Mouse (Mus musculus) embryonic facial prominence, embryonic 10.5 days (tissue): ENCODE results near the gene Myadm. TPM values are rescaled to one million over a fixed set of nuclear protein-coding genes. Genes with fewer than 3 reads are reported as not detected.

Source experiments
- DNase-seq: peaks from one replicate; pipeline ENCODE4 v3.0.0-alpha.2; 2017; ENCODE audit warnings: low spot score
- H3K27ac ChIP-seq: fragments of 300-500 bp; sonication (generic); replicated peaks from 2 replicates; pipeline ENCODE4 v1.5.1; 2016; ENCODE audit warnings: mild to moderate bottlenecking
- H3K27me3 ChIP-seq: fragments of 300-500 bp; sonication (generic); replicated peaks from 2 replicates; pipeline ENCODE4 v1.6.1; 2016; ENCODE audit warnings: low read depth, mild to moderate bottlenecking; ENCODE audit not compliant: poor library complexity, severe bottlenecking
- H3K36me3 ChIP-seq: fragments of 300-500 bp; sonication (generic); replicated peaks from 2 replicates; pipeline ENCODE4 v1.6.1; 2016; ENCODE audit warnings: mild to moderate bottlenecking, moderate library complexity
- H3K4me1 ChIP-seq: fragments of 300-500 bp; sonication (generic); 2 replicates; pipeline ENCODE4 v1.6.1; 2016
- H3K4me3 ChIP-seq: fragments of 300-500 bp; sonication (generic); 2 replicates; pipeline ENCODE4 v1.5.1; 2016; ENCODE audit warnings: mild to moderate bottlenecking, moderate library complexity
- H3K9me3 ChIP-seq: fragments of 300-500 bp; sonication (generic); 2 replicates; pipeline ENCODE4 v1.6.1; 2016; ENCODE audit warnings: mild to moderate bottlenecking
- WGBS: fragments of 180-500 bp; shearing (Covaris S2); methylation state at CpG from one replicate; pipeline ENCODE4 v1.1.7; 2016; 5-methylcytosine and 5-hydroxymethylcytosine counted together
- polyA plus RNA-seq: library from polyadenylated mRNA; unstranded; fragments of >200 nt; fragmentation: Nextera tagmentation; extraction: Ambion mirVana; gene quantifications from 2 replicates; pipeline ENCODE4 v1.2.1, GENCODE M21; 2016

Gene Myadm
- polyA plus RNA-seq, 1 experiment from 2014 or later, result 27.5 TPM

GRCm38 (mm10) chr7:3332619-3333521 lies 44.0 kb downstream of the Myadm start, which contains the start of gene Cacng7:
Gene Cacng7, plus strand, starts transcription at chr7:3332955.
- Histone ChIP-seq H3K27me3 (peaks cover 22% of the 10 kb centered on the region), H3K4me1 (peaks cover 37% of the 10 kb centered on the region), H3K27ac (peak within 1 kb of the TSS; percentile 92), H3K4me3 (peak within 1 kb of the TSS; percentile 72), H3K36me3 (peaks cover 14% of the 10 kb centered on the region), H3K9me3 (peaks cover 3% of the 10 kb centered on the region; the same call in 1 of the 2 replicates)
- under 1% methylated on average over 65 of the region's 65 CpGs for WGBS
- DNase-seq, result peak; percentile 88

GRCm38 (mm10) chr7:3333542-3333941 lies 44.7 kb downstream of the Myadm start:
- H3K27me3 ChIP-seq, result peaks cover 22% of the 10 kb centered on the region
- WGBS, result 11% methylated on average over 5 of the region's 5 CpGs
- no peak for DNase-seq
- H3K9me3 ChIP-seq, result peaks cover 3% of the 10 kb centered on the region; the same call in 1 of the 2 replicates
- peaks cover 37% of the 10 kb centered on the region for H3K4me1 ChIP-seq
- H3K27ac ChIP-seq, result peak overlapping the region; percentile 92
- peaks cover 21% of the 10 kb centered on the region for H3K36me3 ChIP-seq
- peak overlapping the region; percentile 72 for H3K4me3 ChIP-seq

GRCm38 (mm10) chr7:3336412-3336811 lies 47.5 kb downstream of the Myadm start:
- no peak for DNase-seq
- peaks cover 3% of the 10 kb centered on the region; the same call in 1 of the 2 replicates for H3K9me3 ChIP-seq
- peaks cover 4% of the 10 kb centered on the region; the same call in 1 of the 2 replicates for H3K27me3 ChIP-seq
- peaks cover 21% of the 10 kb centered on the region for H3K4me1 ChIP-seq
- H3K4me3 ChIP-seq, result no peak overlapping the region
- H3K27ac ChIP-seq, result no peak overlapping the region
- peaks cover 45% of the 10 kb centered on the region for H3K36me3 ChIP-seq
- 65% methylated on average over 17 of the region's 17 CpGs for WGBS

GRCm38 (mm10) chr7:3338286-3338935 lies 49.5 kb downstream of the Myadm start:
- H3K4me1 ChIP-seq, result peaks cover 9% of the 10 kb centered on the region
- no peak overlapping the region for H3K27ac ChIP-seq
- H3K27me3 ChIP-seq, result no peaks in the 10 kb centered on the region
- peaks cover 64% of the 10 kb centered on the region for H3K36me3 ChIP-seq
- H3K4me3 ChIP-seq, result no peak overlapping the region
- no peaks in the 10 kb centered on the region for H3K9me3 ChIP-seq
- WGBS, result 81% methylated on average over 11 of the region's 11 CpGs
- DNase-seq, result no peak

GRCm38 (mm10) chr7:3339010-3339409 lies 50.1 kb downstream of the Myadm start:
- H3K27ac ChIP-seq, result no peak overlapping the region
- peaks cover 3% of the 10 kb centered on the region for H3K4me1 ChIP-seq
- no peak for DNase-seq
- H3K27me3 ChIP-seq, result no peaks in the 10 kb centered on the region
- H3K4me3 ChIP-seq, result no peak overlapping the region
- no peaks in the 10 kb centered on the region for H3K9me3 ChIP-seq
- WGBS, result 95% methylated on average over 11 of the region's 11 CpGs
- peaks cover 69% of the 10 kb centered on the region for H3K36me3 ChIP-seq

- Histone ChIP-seq H3K27me3 (no peaks in the 10 kb centered on the region), H3K27ac (no peak overlapping the region), H3K4me1 (no peaks in the 10 kb centered on the region), H3K36me3 (peaks cover 91% of the 10 kb centered on the region), H3K4me3 (no peak overlapping the region), H3K9me3 (no peaks in the 10 kb centered on the region)
- WGBS, result 90% methylated on average over 3 of the region's 3 CpGs
- DNase-seq, result no peak
Observed at GRCm38 (mm10) chr7:3343861-3344260, 55.0 kb downstream of the Myadm start.

- no peaks in the 10 kb centered on the region for H3K9me3 ChIP-seq
- WGBS, result 87% methylated on average over 3 of the region's 3 CpGs
- H3K27ac ChIP-seq, result no peak overlapping the region
- H3K27me3 ChIP-seq, result no peaks in the 10 kb centered on the region
- no peak overlapping the region for H3K4me3 ChIP-seq
- H3K36me3 ChIP-seq, result peaks cover 94% of the 10 kb centered on the region
- no peaks in the 10 kb centered on the region for H3K4me1 ChIP-seq
- no peak for DNase-seq
Observed at GRCm38 (mm10) chr7:3345301-3345700, 56.4 kb downstream of the Myadm start.

- no peaks in the 10 kb centered on the region for H3K27me3 ChIP-seq
- H3K9me3 ChIP-seq, result no peaks in the 10 kb centered on the region
- 48% methylated on average over 20 of the region's 20 CpGs for WGBS
- H3K27ac ChIP-seq, result no peak overlapping the region
- H3K36me3 ChIP-seq, result peaks cover 90% of the 10 kb centered on the region
- no peak for DNase-seq
- no peaks in the 10 kb centered on the region for H3K4me1 ChIP-seq
- H3K4me3 ChIP-seq, result no peak overlapping the region
Observed at GRCm38 (mm10) chr7:3347366-3348287, 58.7 kb downstream of the Myadm start.

GRCm38 (mm10) chr7:3348326-3348725 lies 59.4 kb downstream of the Myadm start:
- no peak for DNase-seq
- Histone ChIP-seq H3K27me3 (no peaks in the 10 kb centered on the region), H3K27ac (no peak overlapping the region), H3K36me3 (peaks cover 89% of the 10 kb centered on the region), H3K9me3 (no peaks in the 10 kb centered on the region), H3K4me1 (no peaks in the 10 kb centered on the region), H3K4me3 (no peak overlapping the region)
- 56% methylated on average over 5 of the region's 5 CpGs for WGBS

GRCm38 (mm10) chr7:3349775-3350174 lies 60.9 kb downstream of the Myadm start:
- DNase-seq, result no peak
- H3K27me3 ChIP-seq, result no peaks in the 10 kb centered on the region
- H3K36me3 ChIP-seq, result peaks cover 88% of the 10 kb centered on the region
- H3K4me3 ChIP-seq, result no peak overlapping the region
- no peaks in the 10 kb centered on the region for H3K4me1 ChIP-seq
- H3K27ac ChIP-seq, result no peak overlapping the region
- 90% methylated on average over 9 of the region's 9 CpGs for WGBS
- H3K9me3 ChIP-seq, result no peaks in the 10 kb centered on the region
